Mouse (Mus musculus) layer of hippocampus, postnatal 14 days (tissue): Measurements from ENCODE around the gene Lage3. TPM values are rescaled to one million over a fixed set of nuclear protein-coding genes. Genes with fewer than 3 reads are reported as not detected.
"Not testable (repeated sequence)": the region's sequence is repeated elsewhere in the genome, so short reads cannot be mapped to it uniquely, and the experiment has no call there.

Experiments
- DNase-seq, 2 experiments: peaks; one replicate each; pipeline ENCODE4 v3.0.0; 2021 to 2022; ENCODE audit warnings: low spot score in 2 of 2, mixed read lengths in 1 of 2
- long read RNA-seq, 2 experiments: library from polyadenylated mRNA; stranded (forward); transcript quantifications; one replicate each; pipeline ENCODE4 v2.0.0; 2021
- total RNA-seq, 2 experiments: library from RNA; stranded (reverse); gene quantifications; 2 replicates each; pipeline ENCODE4 v1.2.3; 2021

The Lage3 gene
- 10 to 100 TPM; 32.6 to 35.7 TPM for total RNA-seq
- long read RNA-seq, experiment 1, transcript Lage3-201 (3 exons, 761 nt) = major isoform, 17 of 19 reads
- long read RNA-seq, experiment 1, partial matches to known transcripts = 0 of 19 reads
- long read RNA-seq, experiment 1, other reads (novel, unspliced or antisense) = 2 of 19 reads
- long read RNA-seq, experiment 2, transcript Lage3-202 (3 exons, 746 nt) = minor isoform, 5 of 38 reads
- long read RNA-seq, experiment 2, transcript Lage3-201 (3 exons, 761 nt) = major isoform, 25 of 38 reads
- long read RNA-seq, experiment 2, partial matches to known transcripts = 1 of 38 reads
- long read RNA-seq, experiment 2, other reads (novel, unspliced or antisense) = 6 of 38 reads

DNA sequence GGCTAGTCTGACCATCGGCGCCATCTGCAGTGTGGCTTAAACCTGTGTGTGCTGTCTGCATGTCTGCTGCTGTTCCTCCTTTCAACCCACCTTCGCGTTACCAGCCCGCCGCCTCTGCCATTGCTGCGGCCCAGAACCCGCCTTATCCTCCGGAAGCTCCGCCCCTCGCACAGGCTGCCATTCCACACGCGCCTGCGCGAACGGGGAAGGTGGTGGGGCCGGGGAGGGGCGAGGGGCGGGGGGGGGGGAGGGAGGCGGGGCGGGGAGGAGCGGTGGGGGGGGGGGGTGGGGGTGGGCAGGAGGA lies at the start of gene Lage3:
Lage3 (minus strand) TSS at position 152 of the 304 bp plus-strand sequence.
- peak; percentile 71 to 74 for DNase-seq

GRCm38 (mm10) chrX:74400136-74400535 lies 46.7 kb upstream of the Lage3 start:
- no peak for DNase-seq

DNA sequence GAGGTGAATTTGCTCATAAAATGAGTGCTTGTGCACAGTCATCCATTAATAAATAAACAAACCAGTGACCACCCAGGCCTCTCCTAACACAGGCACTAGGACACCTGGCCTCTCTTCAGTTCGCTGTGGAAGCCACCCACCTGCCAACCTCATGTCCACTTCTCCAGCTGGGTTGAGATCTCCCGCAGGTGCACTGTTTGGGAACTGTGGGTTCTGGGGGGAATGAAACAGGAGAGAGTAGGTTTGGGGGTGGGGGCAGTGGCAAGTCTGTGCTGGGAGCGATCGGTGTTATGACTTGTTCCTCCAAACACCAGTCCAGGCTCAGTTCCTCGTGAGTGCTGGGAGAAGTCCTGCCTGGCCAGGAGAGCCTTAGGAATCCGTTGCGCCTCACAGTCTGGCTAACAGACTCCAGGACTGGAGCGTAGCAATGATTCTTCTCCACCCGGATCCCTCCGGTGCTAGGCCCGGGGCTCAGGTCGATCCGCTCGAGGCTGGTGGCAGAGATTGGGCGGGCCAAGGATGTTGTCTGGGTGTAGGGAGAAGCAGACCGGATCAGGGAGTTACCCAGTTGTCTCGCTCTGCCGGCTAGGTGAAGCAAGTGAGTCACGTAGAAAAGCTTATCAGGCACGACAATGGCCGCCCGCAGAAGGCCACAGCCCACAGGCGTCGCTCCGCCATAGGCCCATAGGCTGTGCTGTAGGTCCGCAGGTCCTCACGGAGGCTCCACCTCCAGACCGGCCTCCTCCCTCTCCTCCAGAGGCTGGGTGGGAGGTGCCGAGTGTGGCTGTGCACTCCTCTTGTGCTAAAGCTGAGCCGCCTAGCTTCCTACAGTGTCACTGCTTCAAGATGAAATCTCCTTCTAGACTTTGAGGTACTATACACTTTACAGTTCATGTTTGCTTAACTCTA lies 39.4 kb upstream of the Lage3 start, which contains the start of the genes Fam3a and Ikbkg:
Fam3a (minus strand) TSS at position 738 of the 909 bp plus-strand sequence.
Ikbkg (plus strand) TSS at position 756 of the 909 bp plus-strand sequence.
- peak; percentile 57 to 76 for DNase-seq

- DNase-seq = no peak
These were observed 34.7 kb upstream of the Lage3 start for GRCm38 (mm10) chrX:74388153-74388552.

DNA sequence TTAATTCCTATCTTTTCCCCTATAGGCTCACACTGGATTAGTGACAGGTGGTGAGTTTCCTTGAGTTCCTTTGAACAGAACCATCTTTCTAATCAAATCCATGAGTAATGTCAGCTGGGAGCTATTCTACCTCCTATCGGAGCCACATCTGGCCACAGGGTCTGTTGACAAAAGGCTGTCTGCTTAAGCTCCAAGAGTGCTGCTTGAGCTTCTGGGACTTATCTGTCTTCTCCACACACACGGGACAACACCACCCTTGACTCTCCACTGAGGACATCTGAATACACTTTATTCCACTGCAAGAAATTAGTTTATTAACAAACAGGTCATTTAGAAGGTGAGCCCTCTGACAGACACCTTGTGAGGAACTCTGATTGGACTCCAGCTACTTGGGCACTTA lies 31.0 kb upstream of the Lage3 start:
- DNase-seq = no peak

- peak; percentile 50 to 83 for DNase-seq
These were observed 19.6 kb upstream of the Lage3 start, which contains the start of the genes Ubl4a and Slc10a3 for GRCm38 (mm10) chrX:74372888-74373549. TSS of gene Ubl4a (minus strand) at chrX:74373218. TSS of gene Slc10a3 (minus strand) at chrX:74373349.

DNA sequence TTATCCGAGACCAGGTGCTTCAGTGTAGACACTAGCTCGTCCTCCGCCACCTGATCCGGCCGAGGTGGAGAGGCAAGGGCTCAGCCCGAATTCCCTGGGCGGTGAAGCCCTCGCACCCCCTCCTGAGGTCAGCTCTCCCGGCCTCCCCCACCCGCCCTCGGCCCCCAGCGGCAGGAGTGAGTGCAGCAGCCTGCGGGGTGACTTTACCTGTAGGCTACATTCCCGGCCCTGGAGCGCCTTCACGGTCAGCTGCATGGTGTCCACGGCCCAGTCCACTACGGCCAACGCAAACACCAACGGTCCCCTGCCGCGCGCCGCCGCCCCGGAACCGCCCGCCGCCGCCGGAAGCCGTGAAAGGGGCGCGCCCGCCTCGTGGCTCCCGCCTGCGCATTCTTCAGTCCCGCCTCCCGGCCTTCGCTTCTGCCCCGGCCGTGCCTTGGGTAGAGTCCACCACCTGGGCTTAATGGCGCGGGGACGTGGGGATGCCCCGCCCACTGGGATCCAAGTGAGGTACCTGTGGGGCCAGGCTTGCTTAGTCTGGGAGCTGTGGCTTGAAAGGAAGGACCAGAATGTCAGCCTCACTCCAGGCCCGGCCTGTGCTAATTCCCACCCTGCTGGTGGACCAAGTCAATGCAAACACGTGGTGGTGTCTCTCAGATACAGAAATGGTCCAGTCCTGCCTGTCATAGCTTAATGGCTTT lies 14.9 kb upstream of the Lage3 start:
- peak; percentile 57 to 58 for DNase-seq

GRCm38 (mm10) chrX:74367512-74367911 lies 14.1 kb upstream of the Lage3 start:
- DNase-seq = no peak

DNA sequence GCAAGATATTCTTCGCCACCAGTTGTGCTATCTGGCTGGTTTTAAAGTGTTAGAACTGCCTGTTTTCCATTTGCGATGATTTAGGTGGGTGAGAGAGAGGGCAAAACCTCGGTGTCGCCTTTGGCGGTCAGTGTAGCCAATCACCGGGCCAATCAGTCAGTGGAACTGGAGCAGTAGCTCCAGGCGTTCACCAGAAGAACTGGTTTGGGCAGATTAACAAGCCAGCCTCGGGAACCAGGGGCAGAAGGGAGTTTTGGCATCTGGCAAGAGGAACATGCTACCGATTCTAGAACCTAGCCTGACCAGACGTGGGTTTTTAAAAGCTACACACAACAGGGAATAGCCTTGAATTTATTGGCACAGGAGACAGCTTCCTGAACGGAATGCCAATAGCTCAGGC lies 5.8 kb upstream of the Lage3 start:
- DNase-seq = no peak

- not testable (repeated sequence) for DNase-seq
These were observed 3.7 kb upstream of the Lage3 start for GRCm38 (mm10) chrX:74357069-74357468.

DNA sequence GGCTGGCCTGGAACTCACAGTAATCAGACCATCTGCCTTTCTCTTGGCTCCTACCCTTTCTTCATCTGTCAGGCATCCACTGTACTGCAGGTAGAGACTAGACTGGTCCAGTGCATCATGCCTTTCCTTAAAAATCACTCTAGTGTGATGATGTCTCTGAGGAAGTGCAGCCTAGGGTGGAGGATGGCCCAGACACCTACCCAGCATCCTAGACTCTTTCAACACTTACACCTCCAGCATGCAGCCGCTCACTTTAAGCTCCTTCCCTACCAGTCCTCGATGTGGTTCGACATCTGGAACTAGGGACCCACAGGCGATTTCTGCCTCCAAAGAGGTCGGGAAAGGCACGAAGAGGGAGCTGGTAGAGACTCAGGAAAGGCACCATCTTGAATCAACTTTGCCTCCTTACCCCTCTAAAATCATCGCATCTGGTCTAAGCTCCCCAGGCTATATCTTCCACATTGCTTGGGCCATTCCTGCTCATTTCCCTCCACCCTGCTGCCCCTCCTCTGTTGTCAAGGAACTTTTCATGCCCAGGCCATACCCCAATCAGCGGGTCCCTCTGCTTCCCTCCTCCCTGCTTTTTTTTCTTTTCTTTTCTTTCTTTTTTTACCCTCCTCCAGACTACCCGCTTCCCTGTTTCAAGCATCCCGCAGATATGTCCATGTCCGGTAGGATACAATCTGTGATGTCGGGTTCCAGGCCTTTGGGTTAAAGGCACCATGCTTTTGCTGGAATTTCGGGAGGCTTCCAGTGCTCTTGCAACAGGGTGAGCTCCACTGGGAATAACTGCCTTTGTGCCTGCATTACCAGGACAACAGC lies 562 bp downstream of the Lage3 start:
- DNase-seq = no peak

GRCm38 (mm10) chrX:74330166-74330930 lies 23.1 kb downstream of the Lage3 start:
- DNase-seq = no peak

DNA sequence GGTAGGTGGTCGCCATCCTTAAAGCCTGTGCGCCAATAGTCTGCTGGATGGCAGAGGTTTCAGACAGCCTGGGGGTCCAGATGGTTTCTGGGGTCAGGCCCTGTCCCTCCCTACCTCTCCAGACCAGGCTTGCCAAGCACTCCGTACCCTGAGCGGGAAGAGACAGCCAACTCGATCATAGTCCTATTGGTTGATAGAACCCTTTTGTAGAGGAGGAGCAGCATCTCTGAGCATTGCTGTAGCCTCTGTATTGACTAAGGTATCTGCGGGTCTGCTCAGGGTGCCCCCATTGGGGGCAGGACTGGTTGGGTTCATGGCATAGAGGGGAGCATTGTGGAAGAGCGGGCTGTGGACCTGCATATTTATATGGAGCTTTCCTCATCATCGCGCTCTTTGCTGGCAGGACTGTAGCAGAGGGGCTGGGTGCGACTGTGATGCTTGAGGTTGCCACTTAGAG lies 24.2 kb downstream of the Lage3 start:
- no peak for DNase-seq

DNA sequence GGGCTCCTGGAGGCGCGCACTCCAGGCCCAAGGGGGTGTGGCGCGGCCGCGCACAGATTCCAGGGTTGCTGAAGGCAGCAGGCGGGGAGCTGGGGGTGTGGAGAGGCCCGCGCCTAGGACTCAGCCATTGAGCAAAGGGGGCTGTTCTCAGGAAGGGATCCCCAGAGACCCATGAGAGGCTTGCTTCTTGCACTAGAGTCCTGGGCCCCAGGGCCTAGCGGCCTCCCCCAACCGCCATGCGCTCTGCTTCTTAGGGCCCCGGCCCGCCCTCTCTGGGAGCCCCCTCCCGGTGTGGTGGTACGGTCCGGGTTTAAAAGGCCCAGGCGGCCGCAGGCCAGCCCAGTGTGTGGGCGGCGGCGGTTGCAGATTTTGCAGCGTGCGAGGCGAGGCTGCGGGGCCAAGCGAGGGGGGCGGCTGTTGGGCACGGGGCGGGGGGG lies 24.7 kb downstream of the Lage3 start, which contains the start of gene Plxna3:
Plxna3 (plus strand) TSS at position 342 of the 437 bp plus-strand sequence.
- DNase-seq = peak; percentile 49 to 66

GRCm38 (mm10) chrX:74312540-74313464 lies 40.6 kb downstream of the Lage3 start, which contains the start of gene Fam50a:
TSS of gene Fam50a (plus strand) at chrX:74313033.
- peak; percentile 82 to 88 for DNase-seq

GRCm38 (mm10) chrX:74304867-74305700 lies 48.3 kb downstream of the Lage3 start, which contains the start of gene Gdi1:
TSS of gene Gdi1 (plus strand) at chrX:74304998.
- DNase-seq = peak; percentile 67 to 82
